Mouse (Mus musculus) midbrain, embryonic 14.5 days (tissue): ENCODE measurements around the gene Tmem156. TPM values are rescaled to one million over a fixed set of nuclear protein-coding genes. Genes with fewer than 3 reads are reported as not detected.

ENCODE experiments used
- ATAC-seq: fragments of 200-750 bp; cut with Nextera tagmentation; 2 replicates; pipeline ENCODE4 v1.8.0; 2017; ENCODE audit warnings: moderate number of reproducible peaks, moderate library complexity; ENCODE audit not compliant: low FRiP score, low TSS enrichment
- DNase-seq: peaks from one replicate; pipeline ENCODE4 v3.0.0-alpha.2; 2015
- H3K27ac ChIP-seq: fragments of 300-500 bp; sonication (generic); replicated peaks from 2 replicates; pipeline ENCODE4 v1.5.1; 2014; ENCODE audit warnings: mild to moderate bottlenecking, low read depth, low read length, moderate library complexity
- H3K27me3 ChIP-seq: fragments of 300-500 bp; sonication (generic); 2 replicates; pipeline ENCODE4 v1.6.1; 2014; ENCODE audit warnings: low read length, control low read depth, mixed read lengths; ENCODE audit not compliant: control insufficient read depth, insufficient read depth
- H3K36me3 ChIP-seq: fragments of 300-500 bp; sonication (generic); 2 replicates; pipeline ENCODE4 v1.6.1; 2014; ENCODE audit warnings: low read length, control low read depth; ENCODE audit not compliant: control insufficient read depth, insufficient read depth
- H3K4me1 ChIP-seq: fragments of 300-500 bp; sonication (generic); 2 replicates; pipeline ENCODE4 v1.6.1; 2014; ENCODE audit warnings: mild to moderate bottlenecking, antibody characterized with exemption, low read length, control low read depth; ENCODE audit not compliant: control insufficient read depth, insufficient read depth
- H3K4me2 ChIP-seq: fragments of 300-500 bp; sonication (generic); 2 replicates; pipeline ENCODE4 v1.6.1; 2014; ENCODE audit warnings: mild to moderate bottlenecking, low read length, moderate library complexity
- H3K4me3 ChIP-seq: fragments of 300-500 bp; sonication (generic); replicated peaks from 2 replicates; pipeline ENCODE4 v1.5.1; 2014; ENCODE audit warnings: low read depth, low read length
- H3K9ac ChIP-seq: fragments of 300-500 bp; sonication (generic); replicated peaks from 2 replicates; pipeline ENCODE4 v1.6.1; 2014; ENCODE audit warnings: mild to moderate bottlenecking, low read length, moderate library complexity
- H3K9me3 ChIP-seq: fragments of 300-500 bp; sonication (generic); 2 replicates; pipeline ENCODE4 v1.6.1; 2016; ENCODE audit warnings: low read length, control low read depth, mixed read lengths; ENCODE audit not compliant: control insufficient read depth
- WGBS: fragments of 180-500 bp; shearing (Covaris S2); extraction: QIAGEN DNeasy Blood & Tissue Kit; methylation state at CpG from one replicate; pipeline ENCODE4 v1.1.7; 2014; 5-methylcytosine and 5-hydroxymethylcytosine counted together
- polyA plus RNA-seq: library from polyadenylated mRNA; unstranded; fragments of >200 nt; fragmentation: Nextera tagmentation; extraction: Ambion mirVana; gene quantifications from 2 replicates; pipeline ENCODE4 v1.2.1, GENCODE M21; 2014

Tmem156 gene
- polyA plus RNA-seq, 1 experiment from 2014 or later = not detected

DNA sequence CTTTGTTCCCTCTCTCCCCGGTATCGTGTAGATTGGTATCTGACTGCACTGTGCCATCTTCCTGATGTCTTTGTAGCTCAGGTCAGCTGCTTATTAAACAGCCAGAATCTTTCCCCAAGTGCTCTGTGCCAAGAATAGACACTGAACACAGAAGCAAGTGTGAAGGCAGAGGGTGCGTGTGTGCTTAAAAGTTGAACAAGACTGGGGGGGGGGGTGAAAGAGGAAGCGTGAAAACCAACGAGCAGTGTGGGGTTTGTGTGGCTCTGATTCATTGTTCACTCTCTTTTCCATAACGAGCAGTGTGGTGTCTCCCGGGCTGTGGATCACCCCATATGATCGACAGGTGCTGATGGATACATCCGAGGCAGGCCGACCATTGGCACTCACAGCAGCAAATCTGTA is 10.7 kb upstream of the Tmem156 start:
- Histone ChIP-seq H3K27ac (peak overlapping the region; percentile 61), H3K4me1 (peaks cover 9% of the 10 kb centered on the region), H3K27me3 (no peaks in the 10 kb centered on the region), H3K9ac (no peak overlapping the region), H3K4me2 (no peak overlapping the region), H3K36me3 (no peaks in the 10 kb centered on the region), H3K4me3 (no peak overlapping the region), H3K9me3 (no peaks in the 10 kb centered on the region)
- DNase-seq (no peak), ATAC-seq (peak; percentile 9; the same call in 1 of the 2 replicates)
- 63% methylated on average over 10 of the region's 10 CpGs for WGBS

DNA sequence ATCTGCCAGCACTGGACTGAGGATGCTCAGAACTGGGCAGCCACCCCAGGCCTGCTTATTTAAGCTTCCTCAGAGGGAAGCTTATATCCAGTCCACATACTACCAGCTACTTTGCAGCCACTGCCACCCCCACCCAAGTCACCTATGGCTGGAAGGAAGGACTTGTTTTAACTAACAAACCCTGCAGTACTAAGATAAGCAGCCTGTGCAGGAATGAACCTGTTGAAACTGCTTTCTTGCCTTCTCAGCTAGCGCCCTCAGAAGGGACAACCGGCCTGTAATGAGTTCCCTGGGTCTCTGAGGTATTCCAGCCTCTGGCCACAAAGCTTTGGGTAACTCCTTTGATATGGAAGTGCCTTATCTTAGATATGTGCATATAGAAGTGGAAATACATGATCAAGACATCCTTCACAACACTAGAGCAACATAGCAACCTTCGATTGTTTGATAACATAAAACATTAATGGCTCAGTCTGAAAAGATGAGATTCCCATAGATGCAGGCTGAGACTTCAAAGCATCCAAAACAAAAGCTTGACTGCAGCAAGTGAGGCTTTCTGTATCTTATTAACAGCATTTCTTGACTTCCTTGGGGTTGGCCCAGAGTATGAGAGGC is 10.2 kb upstream of the Tmem156 start:
- H3K27ac ChIP-seq = peak overlapping the region; percentile 61; the same call in 1 of the 2 replicates
- 57% methylated on average over 3 of the region's 3 CpGs for WGBS
- no peaks in the 10 kb centered on the region for H3K36me3 ChIP-seq
- H3K9ac ChIP-seq = no peak overlapping the region; the same call in 1 of the 2 replicates
- peaks cover 9% of the 10 kb centered on the region for H3K4me1 ChIP-seq
- no peak overlapping the region for H3K4me2 ChIP-seq
- DNase-seq = peak; percentile 49
- H3K4me3 ChIP-seq = no peak overlapping the region
- H3K9me3 ChIP-seq = no peaks in the 10 kb centered on the region
- no peaks in the 10 kb centered on the region for H3K27me3 ChIP-seq
- peak; percentile 43 for ATAC-seq

- no peak overlapping the region for H3K4me3 ChIP-seq
- H3K27me3 ChIP-seq = no peaks in the 10 kb centered on the region
- ATAC-seq = no peak
- H3K9ac ChIP-seq = no peak overlapping the region; the same call in 1 of the 2 replicates
- no peaks in the 10 kb centered on the region for H3K36me3 ChIP-seq
- DNase-seq = no peak
- H3K4me1 ChIP-seq = peaks cover 9% of the 10 kb centered on the region
- H3K9me3 ChIP-seq = no peaks in the 10 kb centered on the region
- 90% methylated on average over 6 of the region's 6 CpGs for WGBS
- no peak overlapping the region for H3K27ac ChIP-seq
- no peak overlapping the region for H3K4me2 ChIP-seq
These were observed 9.7 kb upstream of the Tmem156 start for GRCm38 (mm10) chr5:65101621-65102020.

DNA sequence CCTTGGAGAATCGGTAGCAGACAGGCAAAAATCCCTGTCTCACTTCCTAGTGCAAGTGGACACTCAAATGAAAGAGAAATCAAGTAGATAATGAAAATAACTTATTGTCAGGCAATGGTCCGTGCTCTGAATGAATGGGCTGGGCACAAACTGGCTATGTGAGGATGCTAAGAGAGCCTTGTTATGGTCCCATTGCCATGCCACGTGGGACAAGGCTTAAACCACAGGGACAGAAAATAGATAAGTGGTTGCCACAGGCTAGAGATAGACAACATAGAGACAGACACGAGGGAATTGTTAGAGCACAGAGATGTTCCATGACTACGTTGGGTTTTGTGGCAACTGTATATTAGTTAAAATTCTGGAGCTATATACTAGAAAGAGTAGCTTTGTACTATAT is 9.3 kb upstream of the Tmem156 start:
- DNase-seq = no peak
- Histone ChIP-seq H3K9ac (no peak overlapping the region), H3K4me3 (no peak overlapping the region), H3K36me3 (no peaks in the 10 kb centered on the region), H3K27ac (no peak overlapping the region), H3K4me1 (peaks cover 9% of the 10 kb centered on the region), H3K27me3 (no peaks in the 10 kb centered on the region), H3K4me2 (no peak overlapping the region), H3K9me3 (no peaks in the 10 kb centered on the region)
- WGBS = 85% methylated on average over 5 of the region's 5 CpGs
- no peak for ATAC-seq

GRCm38 (mm10) chr5:65100002-65100401 is 8.1 kb upstream of the Tmem156 start:
- no peak overlapping the region for H3K9ac ChIP-seq
- H3K4me3 ChIP-seq = no peak overlapping the region
- no peaks in the 10 kb centered on the region for H3K36me3 ChIP-seq
- 62% methylated on average over 11 of the region's 11 CpGs for whole genome bisulfite sequencing
- H3K4me2 ChIP-seq = no peak overlapping the region
- DNase-seq (no peak), ATAC-seq (no peak)
- no peak overlapping the region for H3K27ac ChIP-seq
- no peaks in the 10 kb centered on the region for H3K27me3 ChIP-seq
- H3K9me3 ChIP-seq = no peaks in the 10 kb centered on the region
- H3K4me1 ChIP-seq = peaks cover 9% of the 10 kb centered on the region

- Histone ChIP-seq H3K9ac (no peak overlapping the region), H3K4me2 (no peak overlapping the region), H3K27ac (no peak overlapping the region), H3K4me1 (peaks cover 5% of the 10 kb centered on the region), H3K9me3 (no peaks in the 10 kb centered on the region), H3K4me3 (no peak overlapping the region), H3K27me3 (no peaks in the 10 kb centered on the region), H3K36me3 (no peaks in the 10 kb centered on the region)
- no peak for ATAC-seq
- 92% methylated on average over 5 of the region's 5 CpGs for WGBS
- DNase-seq = no peak
These were observed 5.5 kb upstream of the Tmem156 start for GRCm38 (mm10) chr5:65097457-65097856.

DNA sequence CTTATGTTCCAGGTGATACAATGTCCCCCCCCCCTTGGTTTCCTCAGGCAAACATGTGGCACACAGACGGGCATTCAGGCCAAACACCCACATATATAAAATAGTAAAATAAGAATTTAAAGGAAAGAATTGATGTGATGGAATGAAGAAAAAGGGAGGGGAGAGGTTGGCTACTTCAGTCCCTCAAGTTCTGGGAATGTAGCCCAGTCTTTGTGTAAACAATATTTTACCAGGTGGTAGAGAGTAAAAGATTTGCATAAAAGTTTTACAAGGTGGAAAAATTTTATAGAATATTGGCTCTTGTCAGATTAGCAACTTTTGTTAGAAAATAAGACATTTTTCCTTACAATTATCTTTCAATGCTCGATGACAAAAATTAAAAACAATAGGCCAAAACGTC is 4.9 kb upstream of the Tmem156 start:
- WGBS = 86% methylated on average over 3 of the region's 3 CpGs
- Histone ChIP-seq H3K36me3 (no peaks in the 10 kb centered on the region), H3K9me3 (no peaks in the 10 kb centered on the region), H3K4me1 (no peaks in the 10 kb centered on the region; the same call in 1 of the 2 replicates), H3K4me3 (no peak overlapping the region), H3K27me3 (no peaks in the 10 kb centered on the region), H3K9ac (no peak overlapping the region), H3K4me2 (no peak overlapping the region), H3K27ac (no peak overlapping the region)
- ATAC-seq = no peak
- no peak for DNase-seq

- H3K27ac ChIP-seq = no peak overlapping the region
- H3K9ac ChIP-seq = no peak overlapping the region
- H3K4me1 ChIP-seq = no peaks in the 10 kb centered on the region
- WGBS = 83% methylated on average over 3 of the region's 3 CpGs
- DNase-seq = no peak
- H3K36me3 ChIP-seq = no peaks in the 10 kb centered on the region
- H3K4me2 ChIP-seq = no peak overlapping the region
- no peak for ATAC-seq
- H3K27me3 ChIP-seq = no peaks in the 10 kb centered on the region
- no peak overlapping the region for H3K4me3 ChIP-seq
- H3K9me3 ChIP-seq = no peaks in the 10 kb centered on the region
These were observed 4.2 kb upstream of the Tmem156 start for GRCm38 (mm10) chr5:65096082-65096481.

DNA sequence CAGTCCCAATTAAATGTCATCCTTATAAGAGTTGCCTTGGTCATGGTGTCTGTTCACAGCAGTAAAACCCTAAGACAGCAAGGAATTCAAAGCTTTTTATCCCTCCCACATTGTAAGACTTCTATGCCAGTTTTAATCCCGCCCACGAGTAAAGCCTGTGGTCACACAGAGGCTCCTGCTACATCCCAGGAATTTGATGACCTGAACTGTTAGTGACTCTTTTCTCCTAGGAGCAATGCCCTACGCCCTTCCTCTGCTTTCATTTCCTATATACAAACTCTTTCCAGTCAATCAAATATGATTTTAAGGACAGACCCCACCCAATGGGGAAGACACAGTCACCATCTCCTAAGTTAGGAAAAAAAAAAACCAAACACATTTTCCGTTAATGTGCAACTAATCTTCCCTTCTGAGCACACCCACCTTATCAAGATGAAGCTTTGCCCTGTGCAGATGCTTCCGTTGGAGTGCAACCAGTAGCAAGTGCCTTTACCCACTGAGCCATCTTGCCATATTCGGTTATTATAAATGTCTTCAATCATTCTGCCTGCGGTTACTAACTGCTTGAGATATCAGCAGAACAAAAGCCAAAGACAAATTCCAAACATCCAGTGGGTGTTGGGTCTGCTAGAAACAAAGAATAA is 3.1 kb upstream of the Tmem156 start:
- H3K4me2 ChIP-seq = no peak overlapping the region
- H3K27me3 ChIP-seq = no peaks in the 10 kb centered on the region
- no peak overlapping the region for H3K27ac ChIP-seq
- no peak overlapping the region for H3K4me3 ChIP-seq
- no peak for DNase-seq
- ATAC-seq = no peak
- no peaks in the 10 kb centered on the region for H3K36me3 ChIP-seq
- no peak overlapping the region for H3K9ac ChIP-seq
- 87% methylated on average over 7 of the region's 7 CpGs for WGBS
- no peaks in the 10 kb centered on the region for H3K9me3 ChIP-seq
- H3K4me1 ChIP-seq = no peaks in the 10 kb centered on the region
